Mouse (Mus musculus) heart, postnatal 36 days (tissue): ENCODE results near the gene Gmds. TPM values are rescaled to one million over a fixed set of nuclear protein-coding genes. Genes with fewer than 3 reads are reported as not detected.

Experiments
- DNase-seq, 2 experiments: peaks; one replicate each; pipeline ENCODE4 v3.0.0; 2021 to 2022
- intact Hi-C: fragments of 180-260 bp; cut with DNase I; formaldehyde crosslinking; loops from one replicate; pipeline ENCODE4 v1.15.1; 2025
- total RNA-seq, 2 experiments: library from RNA; stranded (reverse); gene quantifications; 2 replicates each; pipeline ENCODE4 v1.2.3; 2021

The Gmds gene
- total RNA-seq, 2 experiments from 2014 or later: 5.4 to 5.8 TPM

DNA sequence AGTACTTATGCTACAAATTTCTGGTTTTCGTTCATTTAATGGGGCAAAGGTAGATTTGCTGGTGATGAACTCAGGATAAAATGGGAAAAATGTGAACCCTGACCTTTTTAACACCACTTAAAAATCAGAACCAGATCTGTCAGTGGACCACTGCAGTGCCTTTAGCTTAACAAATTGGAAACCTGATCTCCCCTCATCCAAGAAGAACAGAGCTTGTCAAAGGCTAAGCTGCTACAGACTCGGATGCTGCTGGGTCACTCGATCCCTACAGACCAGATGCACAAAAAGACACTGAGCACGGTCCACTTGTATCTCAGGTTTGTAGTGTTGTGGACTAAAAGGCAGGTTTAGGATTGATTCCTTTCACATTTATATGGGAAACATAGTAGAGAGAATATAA, 291.6 kb downstream of the Gmds start:
- no peak for DNase-seq
- intact Hi-C loops: no loop called here

GRCm38 (mm10) chr13:32042748-32043147, 295.8 kb downstream of the Gmds start:
- intact Hi-C loops: no loop called here
- no peak for DNase-seq

GRCm38 (mm10) chr13:32040822-32041221, 297.7 kb downstream of the Gmds start:
- intact Hi-C loops: no loop called here
- DNase-seq: no peak

GRCm38 (mm10) chr13:32036902-32037301, 301.6 kb downstream of the Gmds start:
- intact Hi-C loops: no loop called here
- no peak for DNase-seq

DNA sequence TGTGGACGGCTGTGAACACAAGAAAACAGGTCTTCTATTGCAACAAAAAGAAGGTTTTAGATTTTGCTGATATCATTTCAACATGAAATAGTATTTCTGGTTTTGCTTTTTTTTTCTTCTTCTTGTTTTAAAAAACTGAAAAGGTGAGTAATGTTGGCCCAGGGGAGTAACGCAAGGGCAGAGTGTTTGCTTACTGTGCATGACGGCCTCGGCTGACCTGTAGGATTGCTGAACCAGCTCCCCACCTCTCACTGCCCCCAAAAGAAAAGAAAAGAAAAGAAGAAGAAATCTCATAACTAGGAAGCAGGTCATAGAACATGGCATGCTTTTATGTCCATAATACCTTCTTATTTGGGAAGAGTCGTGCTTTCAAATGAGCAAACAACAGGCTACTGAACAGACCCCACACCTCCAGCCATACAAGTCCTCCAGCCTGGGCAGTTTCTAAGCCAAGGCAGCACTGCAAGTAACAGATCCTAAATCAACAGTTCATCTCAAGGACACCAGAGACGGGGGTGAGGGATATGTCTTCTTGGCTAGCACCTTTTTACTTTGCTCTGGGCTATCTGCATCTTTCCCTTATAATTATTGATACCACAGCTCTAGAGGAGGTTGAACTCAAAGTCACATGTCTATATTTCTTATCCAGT, 303.6 kb downstream of the Gmds start:
- intact Hi-C loops: no loop called here
- no peak for DNase-seq

DNA sequence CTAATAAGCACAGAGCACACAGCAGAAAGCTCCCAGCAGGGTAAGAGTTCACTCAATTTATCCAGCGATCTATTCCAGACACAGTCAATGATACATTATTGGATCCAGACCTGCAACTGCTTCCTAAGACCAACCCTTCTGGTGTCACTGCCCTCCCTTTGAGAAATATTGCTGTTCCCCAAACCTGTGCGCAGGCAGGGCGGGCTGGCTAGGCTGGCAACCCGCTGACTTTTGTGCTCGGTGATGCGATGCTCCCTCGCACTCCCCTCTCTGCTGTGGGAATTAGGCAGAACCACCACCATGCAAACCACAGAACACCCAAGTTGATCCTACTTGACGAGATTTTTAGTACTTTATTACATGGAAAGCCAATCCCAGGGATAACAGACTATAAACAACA, 304.4 kb downstream of the Gmds start:
- DNase-seq: no peak
- intact Hi-C loops: no loop called here

- DNase-seq: no peak
- intact Hi-C loops: no loop called here
These were observed 312.1 kb downstream of the Gmds start for GRCm38 (mm10) chr13:32026226-32026975.

DNA sequence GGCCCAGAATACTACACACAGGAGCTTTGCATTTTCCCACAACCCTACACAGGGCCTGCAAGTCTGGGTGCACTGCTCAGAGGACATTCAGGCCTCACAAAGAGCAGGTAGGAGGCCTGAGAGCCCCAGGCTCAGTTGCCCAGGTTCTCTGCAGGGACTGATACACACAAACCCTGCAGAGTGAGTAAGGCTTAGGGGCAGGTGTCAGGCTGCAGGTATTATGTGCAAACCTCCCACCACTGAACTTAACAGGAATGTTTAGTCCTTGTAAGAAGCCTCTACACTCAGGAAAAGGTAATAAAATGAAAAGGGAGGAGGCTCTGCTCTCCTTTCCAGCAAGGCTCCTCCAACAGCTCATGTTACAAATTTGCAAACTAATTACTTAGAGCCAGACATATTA, 313.7 kb downstream of the Gmds start:
- intact Hi-C loops: no loop called here
- no peak for DNase-seq

DNA sequence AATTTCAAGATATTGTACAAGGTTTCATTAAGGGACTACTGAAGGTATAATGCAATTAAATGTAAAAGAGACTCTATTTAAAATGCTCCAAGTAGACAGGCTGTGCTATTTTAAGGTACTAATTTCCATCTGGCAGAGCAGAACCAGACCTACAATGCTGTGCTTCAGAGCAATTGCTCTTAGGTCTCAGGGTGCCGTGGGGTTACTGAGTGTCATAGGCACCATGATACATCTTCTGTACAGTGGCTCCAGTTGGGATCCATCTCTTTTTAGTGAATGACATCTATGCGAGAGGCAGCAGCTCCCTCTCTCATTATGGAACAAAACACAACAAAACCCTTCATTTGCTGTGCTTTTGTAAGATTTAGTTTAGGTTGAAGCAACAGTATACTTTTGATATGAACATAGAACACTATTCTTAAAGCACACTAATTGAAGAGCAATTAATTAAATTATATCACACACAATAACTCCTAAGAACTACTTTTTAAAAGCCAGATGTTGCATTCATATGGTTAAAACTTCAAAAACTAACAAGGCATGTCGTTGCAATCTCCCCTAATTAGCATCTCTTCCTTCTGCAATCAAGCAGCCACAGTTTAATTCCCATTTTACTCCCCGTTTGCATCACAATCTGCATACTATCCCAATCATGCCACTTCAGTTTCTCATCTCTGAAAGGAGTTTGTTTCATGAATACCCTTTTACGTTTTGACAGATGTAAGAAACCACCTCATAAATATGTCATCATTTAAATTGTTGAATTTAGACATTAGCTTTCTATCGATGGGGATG, 317.9 kb downstream of the Gmds start:
- intact Hi-C loops: no loop called here
- DNase-seq: no peak

- no peak for DNase-seq
- intact Hi-C loops: loop anchor here (5.0 kb wide), 1 partner anchor 212 kb away; the partner anchor contains the start of gene Foxc1
These were observed 319.3 kb downstream of the Gmds start for GRCm38 (mm10) chr13:32019256-32019620.

DNA sequence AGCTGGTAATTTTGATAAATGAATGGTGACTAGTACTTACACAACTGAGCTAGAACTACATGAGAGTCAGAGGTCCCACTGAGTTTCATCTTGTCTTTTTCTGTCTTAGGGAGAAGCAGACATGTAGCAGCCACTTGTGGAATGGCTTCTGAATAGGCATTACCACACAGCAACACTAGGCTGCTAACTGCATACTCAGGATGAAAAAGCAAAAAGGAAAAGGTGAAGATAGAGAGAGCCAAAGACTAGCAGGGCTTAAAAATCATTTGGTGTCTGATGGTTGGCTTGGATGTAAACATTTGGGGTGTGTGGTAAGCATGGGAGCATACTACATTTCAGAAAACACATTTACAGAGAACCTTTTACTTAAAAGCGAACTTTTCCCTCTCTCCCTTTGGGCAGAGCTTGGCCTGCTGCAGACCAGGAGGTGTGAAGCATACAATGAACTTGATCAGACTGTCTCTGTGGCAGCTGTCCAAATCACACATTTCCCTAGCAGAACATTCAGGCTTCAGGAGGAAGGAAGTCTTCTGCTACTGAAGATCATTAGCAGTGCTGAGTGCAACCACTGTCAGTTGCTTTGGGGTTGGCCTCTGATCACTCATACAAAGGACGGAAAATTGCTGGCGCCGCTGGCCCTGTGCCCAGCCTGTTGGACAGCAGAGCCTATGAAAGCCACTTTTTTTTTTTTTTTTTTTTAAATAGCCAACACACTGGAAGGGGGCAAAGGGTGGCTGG, 319.9 kb downstream of the Gmds start:
- intact Hi-C loops: loop anchor here (5.0 kb wide), 1 partner anchor 211 kb away; the partner anchor contains the start of gene Foxc1
- DNase-seq: peak; percentile 63 to 76

GRCm38 (mm10) chr13:32008802-32009201, 329.7 kb downstream of the Gmds start:
- intact Hi-C loops: no loop called here
- peak in 1 of 2 experiments; percentile 7 for DNase-seq

GRCm38 (mm10) chr13:32008116-32008641, 330.4 kb downstream of the Gmds start:
- DNase-seq: peak; percentile 14 to 26
- intact Hi-C loops: no loop called here

GRCm38 (mm10) chr13:31993391-31993790, 345.1 kb downstream of the Gmds start:
- intact Hi-C loops: no loop called here
- no peak for DNase-seq

DNA sequence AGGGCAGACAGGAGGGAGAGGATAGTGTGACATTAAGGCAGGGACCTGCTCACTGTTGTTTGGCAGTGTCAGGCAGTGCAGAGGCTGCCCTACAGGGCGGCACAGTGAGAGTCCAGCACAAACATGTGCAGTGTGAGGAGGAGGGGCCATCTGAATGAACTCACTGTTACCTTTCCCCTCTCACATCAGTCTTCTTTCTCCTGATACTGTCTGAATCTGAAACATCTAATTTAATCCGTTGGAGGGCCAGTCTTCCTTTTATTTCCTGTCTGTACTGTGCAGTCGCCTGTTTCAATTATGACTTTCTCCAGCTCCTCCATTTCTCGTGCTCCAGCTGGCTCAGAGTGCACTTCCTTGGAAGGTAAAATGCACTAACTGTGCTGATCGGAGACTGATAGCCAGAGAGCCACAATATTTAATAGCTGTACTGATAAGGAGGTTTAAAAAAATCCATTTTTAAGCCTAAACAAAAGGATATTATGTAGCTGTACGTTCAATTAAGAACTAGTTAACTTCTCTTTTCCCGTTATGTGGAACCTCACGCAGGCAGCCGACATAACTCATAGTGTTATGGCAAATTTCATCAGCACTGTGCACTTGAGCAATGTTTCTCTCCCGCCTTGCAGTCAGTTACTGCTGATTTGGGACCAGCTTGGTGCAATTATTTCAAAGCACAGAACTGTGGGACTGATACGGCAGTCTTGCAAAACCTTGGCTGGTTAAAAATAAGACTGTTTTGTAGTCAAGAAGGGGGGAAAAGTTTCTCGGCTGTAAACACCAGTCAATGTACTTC, 345.9 kb downstream of the Gmds start:
- peak; percentile 7 to 14 for DNase-seq
- intact Hi-C loops: no loop called here

DNA sequence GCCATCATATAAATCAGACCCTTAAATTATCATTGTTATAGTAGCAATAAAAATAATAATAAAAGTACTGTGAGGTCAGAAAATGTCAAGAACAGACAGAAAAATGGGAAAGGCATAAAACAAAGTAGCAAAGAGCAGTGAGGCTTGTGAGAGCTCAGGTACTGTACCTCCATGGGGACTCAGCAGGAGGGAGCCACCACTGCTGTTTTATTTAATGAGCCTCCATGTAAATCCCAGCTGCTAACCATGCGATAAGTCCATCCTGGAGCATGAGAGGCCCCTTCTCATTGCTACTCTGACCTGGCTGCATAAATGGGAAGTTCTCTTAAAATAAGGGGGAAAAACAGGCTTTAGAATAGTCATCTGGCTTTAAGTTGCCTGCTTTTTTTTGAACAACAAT, 357.3 kb downstream of the Gmds start:
- intact Hi-C loops: no loop called here
- DNase-seq: no peak

DNA sequence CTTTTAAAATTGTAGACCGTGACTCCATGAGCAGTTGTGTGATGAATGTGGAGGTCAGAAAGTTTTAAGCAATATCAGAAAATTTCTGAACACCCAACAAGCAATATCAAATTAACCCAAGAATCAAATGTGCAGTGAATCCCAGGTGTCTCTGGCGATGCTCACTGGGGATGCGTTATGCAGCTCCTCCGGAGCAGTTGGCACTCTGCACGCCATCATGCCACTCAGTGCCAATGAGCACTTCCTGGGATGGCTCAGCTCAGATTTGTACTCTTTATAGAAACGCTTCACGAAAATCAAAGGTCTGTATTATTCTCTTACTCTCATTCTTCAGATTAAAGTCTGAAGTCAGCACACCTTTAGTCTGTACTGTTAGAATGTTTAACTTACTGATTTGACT, 360.4 kb downstream of the Gmds start:
- DNase-seq: no peak
- intact Hi-C loops: no loop called here

GRCm38 (mm10) chr13:31974751-31975479, 363.6 kb downstream of the Gmds start:
- intact Hi-C loops: no loop called here
- no peak for DNase-seq

GRCm38 (mm10) chr13:31971040-31971501, 367.5 kb downstream of the Gmds start:
- intact Hi-C loops: no loop called here
- DNase-seq: no peak
